Mouse (Mus musculus) pancreas, adult 10 weeks (tissue): ENCODE data around the gene Fam168b. TPM values are rescaled to one million over a fixed set of nuclear protein-coding genes. Genes with fewer than 3 reads are reported as not detected.

Experiments
- polyA plus RNA-seq: library from polyadenylated mRNA; stranded (reverse); fragments of 350-450 nt; fragmentation: Illumina TruSeq; extraction: RNeasy Lipid Tissue Mini Kit (QIAGEN cat#74804); gene quantifications from one replicate; pipeline ENCODE4 v1.2.3, GENCODE M21; 2015; ENCODE audit warnings: low read depth, low replicate concordance; ENCODE audit not compliant: insufficient read depth

Gene Fam168b
- polyA plus RNA-seq, result 9.6 TPM

GRCm38 (mm10) chr1:34842887-34843618, at the start of gene Fam168b:
TSS of gene Fam168b (minus strand) at chr1:34843065.

GRCm38 (mm10) chr1:34849745-34850342, 7.0 kb upstream of the Fam168b start, which contains the start of gene Plekhb2:
TSS of gene Plekhb2 (plus strand) at chr1:34849976.

Other genes with a start within 250 kb of the Fam168b start
- 7.0 TPM for gene Plekhb2, start 6.9 kb upstream of the Fam168b start, polyA plus RNA-seq